Mouse (Mus musculus) limb, embryonic 11.5 days (tissue): ENCODE results near the gene Wfikkn2. TPM values are rescaled to one million over a fixed set of nuclear protein-coding genes. Genes with fewer than 3 reads are reported as not detected.

Source experiments
- ATAC-seq: fragments of 200-750 bp; cut with Nextera tagmentation; 2 replicates; pipeline ENCODE4 v1.8.0; 2017; ENCODE audit warnings: low read depth; ENCODE audit not compliant: insufficient number of reproducible peaks, low FRiP score, low TSS enrichment
- DNase-seq: peaks from one replicate; pipeline ENCODE4 v3.0.0-alpha.2; 2015; ENCODE audit warnings: low spot score
- H3K27ac ChIP-seq: fragments of 300-500 bp; sonication (generic); replicated peaks from 2 replicates; pipeline ENCODE4 v1.5.1; 2014; ENCODE audit warnings: low read depth, mild to moderate bottlenecking, low read length
- H3K27me3 ChIP-seq: fragments of 300-500 bp; sonication (generic); 2 replicates; pipeline ENCODE4 v1.6.1; 2014; ENCODE audit warnings: mild to moderate bottlenecking, low read length, mixed read lengths; ENCODE audit not compliant: control insufficient read depth, insufficient read depth
- H3K36me3 ChIP-seq: fragments of 300-500 bp; sonication (generic); 2 replicates; pipeline ENCODE4 v1.6.1; 2014; ENCODE audit warnings: mild to moderate bottlenecking, low read length, moderate library complexity, mixed read lengths; ENCODE audit not compliant: control insufficient read depth, insufficient read depth
- H3K4me1 ChIP-seq: fragments of 300-500 bp; sonication (generic); 2 replicates; pipeline ENCODE4 v1.6.1; 2014; ENCODE audit warnings: low read length, mixed read lengths; ENCODE audit not compliant: control insufficient read depth, insufficient read depth
- H3K4me2 ChIP-seq: fragments of 300-500 bp; sonication (generic); 2 replicates; pipeline ENCODE4 v1.6.1; 2014; ENCODE audit warnings: low read depth, mild to moderate bottlenecking, moderate library complexity; ENCODE audit not compliant: severe bottlenecking
- H3K4me3 ChIP-seq: fragments of 300-500 bp; sonication (generic); 2 replicates; pipeline ENCODE4 v1.5.1; 2014; ENCODE audit warnings: low read depth, low read length
- H3K9ac ChIP-seq: fragments of 300-500 bp; sonication (generic); 2 replicates; pipeline ENCODE4 v1.6.1; 2014; ENCODE audit warnings: mild to moderate bottlenecking, low read length
- H3K9me3 ChIP-seq: fragments of 300-500 bp; sonication (generic); 2 replicates; pipeline ENCODE4 v1.6.1; 2016; ENCODE audit warnings: low read length; ENCODE audit not compliant: control insufficient read depth
- WGBS: fragments of 180-500 bp; shearing (Covaris S2); extraction: QIAGEN DNeasy Blood & Tissue Kit; methylation state at CpG from one replicate; pipeline ENCODE4 v1.1.7; 2014; 5-methylcytosine and 5-hydroxymethylcytosine counted together
- polyA plus RNA-seq: library from polyadenylated mRNA; unstranded; fragments of >200 nt; fragmentation: Nextera tagmentation; extraction: Ambion mirVana; gene quantifications from 2 replicates; pipeline ENCODE4 v1.2.1, GENCODE M21; 2014

Gene Wfikkn2
- polyA plus RNA-seq, 1 experiment from 2014 or later = 8.0 TPM

DNA sequence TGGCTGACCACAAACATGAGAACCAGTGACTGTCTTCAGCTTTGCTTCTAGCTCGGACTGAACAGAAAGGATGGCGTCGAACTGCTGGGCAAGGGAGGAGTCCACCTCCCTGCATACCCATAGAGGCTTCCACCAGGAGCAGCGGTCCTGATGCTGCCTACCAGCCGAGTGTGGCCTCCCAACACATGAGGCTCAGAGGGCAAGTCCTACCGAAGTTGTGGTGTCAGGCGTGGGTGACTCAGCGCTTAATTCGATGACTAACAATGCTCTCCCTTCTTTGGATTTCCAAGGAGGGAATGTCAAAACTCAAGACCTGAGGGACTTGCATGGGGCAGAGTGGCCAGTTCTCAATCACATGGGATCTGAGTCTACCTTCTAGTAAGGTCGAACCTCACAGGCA, 7.9 kb upstream of the Wfikkn2 start:
- Histone ChIP-seq H3K27me3 (no peaks in the 10 kb centered on the region), H3K4me2 (no peak overlapping the region), H3K9ac (no peak overlapping the region), H3K27ac (no peak overlapping the region), H3K9me3 (no peaks in the 10 kb centered on the region), H3K4me3 (no peak overlapping the region), H3K36me3 (no peaks in the 10 kb centered on the region), H3K4me1 (no peaks in the 10 kb centered on the region)
- ATAC-seq (no peak), DNase-seq (no peak)
- 90% methylated on average over 10 of the region's 10 CpGs for WGBS

DNA sequence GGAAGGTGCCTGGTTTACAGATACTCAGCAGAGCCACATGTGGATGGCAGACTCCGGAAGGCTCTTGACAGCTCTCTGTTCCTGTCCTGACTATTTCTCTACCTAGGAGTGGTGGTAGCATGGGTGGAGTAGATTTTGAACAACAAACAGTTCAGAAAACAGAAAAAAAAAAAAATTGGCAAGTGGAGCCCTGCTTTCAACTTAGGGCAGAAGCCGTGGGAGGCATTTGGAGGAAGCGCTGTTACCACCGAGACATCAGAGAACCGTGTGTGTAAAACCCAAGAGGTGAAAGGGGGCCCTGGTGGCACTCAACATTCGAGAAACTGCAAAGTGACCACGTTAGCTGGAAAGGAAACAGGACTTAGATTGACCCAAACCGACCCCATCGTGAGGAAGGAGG, 7.4 kb upstream of the Wfikkn2 start:
- H3K9me3 ChIP-seq = no peaks in the 10 kb centered on the region
- no peak overlapping the region for H3K27ac ChIP-seq
- no peak for ATAC-seq
- no peaks in the 10 kb centered on the region for H3K27me3 ChIP-seq
- H3K4me1 ChIP-seq = no peaks in the 10 kb centered on the region
- H3K36me3 ChIP-seq = no peaks in the 10 kb centered on the region
- DNase-seq = no peak
- H3K9ac ChIP-seq = no peak overlapping the region
- H3K4me2 ChIP-seq = no peak overlapping the region
- 80% methylated on average over 9 of the region's 9 CpGs for WGBS
- H3K4me3 ChIP-seq = no peak overlapping the region

DNA sequence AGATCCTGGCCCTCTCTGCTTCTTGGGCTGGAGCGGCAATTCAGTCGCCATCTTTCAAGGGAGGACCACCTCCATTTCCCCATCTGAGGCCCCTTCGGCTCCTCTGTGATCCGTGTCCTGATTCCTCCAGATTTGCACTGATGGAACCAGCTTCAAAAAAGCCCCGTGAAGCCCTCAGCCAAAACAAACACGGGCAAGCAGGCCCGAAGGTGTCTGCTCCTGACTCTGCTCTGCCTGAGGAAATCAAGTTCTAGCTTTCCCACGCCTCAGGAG, 920 bp upstream of the Wfikkn2 start:
- peaks cover 48% of the 10 kb centered on the region for H3K4me1 ChIP-seq
- no peaks in the 10 kb centered on the region for H3K27me3 ChIP-seq
- no peak for ATAC-seq
- no peak for DNase-seq
- WGBS = 49% methylated on average over 8 of the region's 8 CpGs
- no peaks in the 10 kb centered on the region for H3K9me3 ChIP-seq
- no peak overlapping the region; the same call in 1 of the 2 replicates for H3K4me2 ChIP-seq
- 0 out of 2 replicates have a peak overlapping the region, but pooled peaks have one; percentile 32 for H3K9ac ChIP-seq
- no peak overlapping the region for H3K4me3 ChIP-seq
- no peaks in the 10 kb centered on the region for H3K36me3 ChIP-seq
- H3K27ac ChIP-seq = peak overlapping the region; percentile 86

DNA sequence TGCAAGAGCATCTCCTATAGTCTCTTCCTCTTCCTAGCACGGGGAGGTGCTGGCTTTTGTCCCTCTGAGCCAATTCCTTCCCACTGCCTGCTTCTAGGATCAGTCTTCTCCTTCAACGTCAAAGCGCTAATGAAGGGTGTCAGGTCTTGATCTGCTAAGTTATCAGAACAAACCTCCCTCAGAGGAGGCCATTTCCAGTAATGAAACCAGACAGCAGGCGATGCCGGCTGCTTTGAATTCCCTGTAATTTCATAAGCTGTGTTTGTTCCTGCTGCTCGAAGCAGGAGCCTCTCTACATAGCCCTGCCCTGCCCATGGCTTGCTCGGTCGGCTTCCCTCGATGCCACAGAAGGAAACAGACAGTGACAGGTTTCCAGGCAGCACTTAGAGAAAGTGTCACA, 1.4 kb downstream of the Wfikkn2 start:
- Histone ChIP-seq H3K9ac (no peak overlapping the region), H3K27ac (no peak overlapping the region; the same call in 1 of the 2 replicates), H3K9me3 (no peaks in the 10 kb centered on the region), H3K4me2 (peak overlapping the region; percentile 1; the same call in 1 of the 2 replicates), H3K4me1 (peaks cover 62% of the 10 kb centered on the region), H3K4me3 (no peak overlapping the region), H3K27me3 (no peaks in the 10 kb centered on the region), H3K36me3 (no peaks in the 10 kb centered on the region)
- DNase-seq (no peak), ATAC-seq (no peak)
- 64% methylated on average over 9 of the region's 9 CpGs for WGBS

DNA sequence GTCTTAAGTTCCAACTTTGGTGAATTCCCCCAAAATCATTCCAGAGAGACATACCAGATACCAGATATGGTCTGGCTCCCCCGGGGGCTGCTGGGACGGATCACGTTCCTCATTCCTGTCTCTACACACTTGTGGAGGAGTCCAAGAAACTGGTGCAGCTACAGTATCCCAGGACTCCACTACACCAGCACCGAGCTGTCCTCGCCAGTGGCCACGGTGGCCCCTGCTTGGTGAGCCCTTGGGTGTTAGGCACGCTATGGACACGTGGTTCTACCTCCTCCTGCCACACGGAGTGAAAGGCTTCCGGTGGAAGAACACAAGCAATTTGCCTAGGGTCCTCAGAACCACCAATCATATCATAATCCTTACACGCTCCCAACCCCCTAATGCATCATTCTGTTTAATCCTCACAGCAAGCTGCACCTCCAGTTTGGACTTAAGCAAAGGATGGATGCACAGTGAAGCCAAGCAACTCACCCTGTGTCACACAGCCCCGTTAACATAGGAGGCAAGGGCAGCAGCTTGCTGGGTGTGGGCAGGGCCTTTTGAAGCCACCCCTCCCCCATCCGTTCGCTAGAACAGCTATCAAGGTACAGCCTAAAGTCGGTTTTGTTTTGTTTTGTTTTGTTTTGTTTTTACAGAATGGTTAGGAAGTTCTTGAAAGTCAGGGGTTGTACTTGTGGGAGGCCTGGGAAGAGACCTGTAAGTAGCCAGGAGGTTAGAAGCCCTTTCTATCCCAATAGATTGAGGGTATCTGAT, 2.2 kb downstream of the Wfikkn2 start:
- peaks cover 65% of the 10 kb centered on the region for H3K4me1 ChIP-seq
- no peaks in the 10 kb centered on the region for H3K27me3 ChIP-seq
- ATAC-seq = no peak
- 0 out of 2 replicates have a peak overlapping the region, but pooled peaks have one; percentile 16 for H3K4me3 ChIP-seq
- peak overlapping the region; percentile 86 for H3K27ac ChIP-seq
- peak overlapping the region; percentile 17; the same call in 1 of the 2 replicates for H3K9ac ChIP-seq
- WGBS = 32% methylated on average over 15 of the region's 15 CpGs
- no peaks in the 10 kb centered on the region; the same call in 1 of the 2 replicates for H3K36me3 ChIP-seq
- peak overlapping the region; percentile 43 for H3K4me2 ChIP-seq
- H3K9me3 ChIP-seq = no peaks in the 10 kb centered on the region
- peak; percentile 46 for DNase-seq

DNA sequence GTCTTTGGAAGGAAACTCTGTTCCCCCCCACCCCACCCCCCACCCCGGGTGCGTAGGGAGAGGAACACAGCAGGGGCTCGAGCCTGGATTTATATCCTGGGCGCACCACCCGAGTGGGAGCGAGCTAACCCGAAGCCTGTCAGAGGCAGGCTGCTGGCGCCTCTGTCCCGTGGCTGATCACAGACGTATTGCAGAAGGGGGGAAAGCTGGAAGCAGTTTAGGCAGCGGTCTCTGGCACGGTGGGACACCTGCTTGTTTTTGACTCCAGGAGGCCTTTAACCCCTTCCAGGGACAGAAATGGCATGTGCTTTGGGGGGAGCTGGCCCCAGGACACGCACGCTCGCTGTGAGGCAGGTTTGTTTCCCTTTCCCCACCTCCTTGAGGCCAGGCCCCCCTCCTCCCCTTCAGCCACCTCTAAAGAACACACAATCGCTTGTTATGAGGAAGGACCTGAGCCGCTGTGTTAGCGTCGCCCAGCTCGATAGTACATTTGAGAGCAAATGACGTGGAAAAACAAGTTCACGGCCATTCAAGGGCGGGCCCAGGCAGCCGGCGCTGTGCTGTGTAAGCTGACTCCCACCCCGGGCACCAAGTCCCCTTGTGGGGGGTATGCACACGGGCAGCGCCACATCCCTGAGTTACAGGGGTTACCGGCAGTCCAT, 2.9 kb downstream of the Wfikkn2 start:
- Histone ChIP-seq H3K9me3 (no peaks in the 10 kb centered on the region), H3K36me3 (no peaks in the 10 kb centered on the region; the same call in 1 of the 2 replicates), H3K4me1 (peaks cover 65% of the 10 kb centered on the region), H3K9ac (peak overlapping the region; percentile 47), H3K4me2 (peak overlapping the region; percentile 43), H3K4me3 (0 out of 2 replicates have a peak overlapping the region, but pooled peaks have one; percentile 16), H3K27me3 (no peaks in the 10 kb centered on the region), H3K27ac (peak overlapping the region; percentile 86)
- ATAC-seq (peak; percentile 53), DNase-seq (peak; percentile 76)
- 2% methylated on average over 29 of the region's 29 CpGs for WGBS

DNA sequence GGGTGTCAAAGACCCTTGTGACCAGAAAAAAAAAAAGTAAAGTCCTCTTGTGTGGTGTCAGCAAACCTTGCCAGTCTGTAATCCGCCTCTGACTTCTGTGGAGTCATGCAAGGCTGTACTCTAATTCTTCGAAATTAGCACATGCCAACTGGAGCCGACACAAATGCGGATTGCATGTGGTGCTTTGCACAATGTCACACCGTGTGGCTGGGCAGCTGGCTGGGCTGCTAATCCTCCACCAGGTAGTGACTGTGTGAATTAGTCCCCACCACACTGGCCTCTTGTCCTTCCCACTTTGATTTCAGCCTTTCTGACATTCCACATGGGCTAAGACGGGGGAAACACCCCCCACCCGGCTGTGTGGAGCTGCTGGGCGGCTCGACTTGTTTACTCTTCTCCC, 6.1 kb downstream of the Wfikkn2 start:
- ATAC-seq = no peak
- 41% methylated on average over 9 of the region's 9 CpGs for WGBS

DNA sequence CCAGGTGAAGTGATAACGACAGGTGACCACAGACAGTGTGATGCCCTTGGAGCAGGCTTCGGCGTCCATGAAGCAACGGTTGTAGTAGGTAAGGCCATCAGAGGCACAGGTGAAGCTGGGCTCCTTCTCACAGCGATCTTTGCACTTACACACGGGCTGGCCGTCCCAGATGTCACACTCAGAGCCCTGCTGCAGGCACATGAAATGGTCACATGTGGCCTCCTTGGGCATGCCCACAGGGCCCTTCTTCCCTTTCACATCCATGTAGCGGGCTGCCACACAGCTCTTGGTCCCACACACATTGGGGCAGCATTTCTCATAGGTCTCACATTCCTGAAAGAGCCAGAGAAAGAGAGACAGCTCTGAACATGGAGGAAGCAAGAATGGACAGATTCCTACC, 7.0 kb downstream of the Wfikkn2 start:
- WGBS = 92% methylated on average over 8 of the region's 8 CpGs
- DNase-seq (no peak), ATAC-seq (no peak)
- no peak overlapping the region for H3K4me2 ChIP-seq
- H3K9me3 ChIP-seq = no peaks in the 10 kb centered on the region
- no peaks in the 10 kb centered on the region for H3K27me3 ChIP-seq
- no peak overlapping the region for H3K4me3 ChIP-seq
- H3K9ac ChIP-seq = no peak overlapping the region
- H3K4me1 ChIP-seq = peaks cover 33% of the 10 kb centered on the region
- no peak overlapping the region for H3K27ac ChIP-seq
- no peaks in the 10 kb centered on the region; the same call in 1 of the 2 replicates for H3K36me3 ChIP-seq

More for the DNA sequence above, 6.1 kb downstream of the Wfikkn2 start:
- H3K4me3 ChIP-seq = no peak overlapping the region
- peaks cover 42% of the 10 kb centered on the region for H3K4me1 ChIP-seq
- H3K27me3 ChIP-seq = no peaks in the 10 kb centered on the region
- DNase-seq = no peak
- H3K36me3 ChIP-seq = no peaks in the 10 kb centered on the region; the same call in 1 of the 2 replicates
- H3K9me3 ChIP-seq = no peaks in the 10 kb centered on the region
- H3K4me2 ChIP-seq = no peak overlapping the region
- 0 out of 2 replicates have a peak overlapping the region, but pooled peaks have one; percentile 8 for H3K27ac ChIP-seq
- H3K9ac ChIP-seq = no peak overlapping the region
